Mouse (Mus musculus) kidney, adult 2 months (tissue): Measurements from ENCODE around the gene Ercc4. TPM values are rescaled to one million over a fixed set of nuclear protein-coding genes. Genes with fewer than 3 reads are reported as not detected.

Experiments used
- DNase-seq: peaks from one replicate; pipeline ENCODE4 v3.0.0; 2021
- H3K27ac ChIP-seq: fragments of 200-500 bp; 2 replicates; pipeline ENCODE4 v1.5.1; 2012; ENCODE audit warnings: low read depth, low read length, control low read depth, inconsistent platforms; ENCODE audit not compliant: insufficient read depth
- H3K27me3 ChIP-seq: fragments of 200-500 bp; replicated peaks from 2 replicates; pipeline ENCODE4 v1.6.1; 2012; ENCODE audit warnings: mild to moderate bottlenecking, moderate library complexity, low read length, inconsistent platforms; ENCODE audit not compliant: control insufficient read depth, insufficient read depth
- H3K36me3 ChIP-seq: fragments of 200-500 bp; 2 replicates; pipeline ENCODE4 v1.6.1; 2012; ENCODE audit warnings: mild to moderate bottlenecking, moderate library complexity, low read length, inconsistent platforms; ENCODE audit not compliant: control insufficient read depth, insufficient read depth
- H3K4me1 ChIP-seq: fragments of 200-500 bp; 2 replicates; pipeline ENCODE4 v1.6.1; 2011; ENCODE audit warnings: low read length; ENCODE audit not compliant: control insufficient read depth, insufficient read depth
- H3K4me3 ChIP-seq: fragments of 200-500 bp; 2 replicates; pipeline ENCODE4 v1.5.1; 2011; ENCODE audit warnings: mild to moderate bottlenecking, low read depth, low read length, control low read depth; ENCODE audit not compliant: insufficient read depth
- CTCF ChIP-seq: fragments of 200-500 bp; conservative IDR thresholded peaks from 2 replicates; pipeline ENCODE4 v1.5.1; 2011; ENCODE audit warnings: low read depth, mild to moderate bottlenecking, control low read depth, low read length, moderate library complexity, mixed read lengths; ENCODE audit not compliant: insufficient read depth, insufficient read length
- POLR2A ChIP-seq: fragments of 200-500 bp; IDR thresholded peaks from one replicate; pipeline ENCODE4 v1.6.1; 2011; ENCODE audit warnings: low read depth, low read length, control low read depth
- WGBS: fragments of 180-500 bp; shearing (Covaris S2); methylation state at CpG from one replicate; pipeline ENCODE4 v1.1.7; 2018; 5-methylcytosine and 5-hydroxymethylcytosine counted together
- polyA plus RNA-seq: library from polyadenylated mRNA; depleted of rRNA; stranded (reverse); fragments of >200 nt; gene quantifications from 2 replicates; pipeline ENCODE4 v1.2.3, GENCODE M21; 2012; rRNA removed

The Ercc4 gene
- polyA plus RNA-seq, 1 experiment, result 10.0 TPM

GRCm38 (mm10) chr16:13196626-13197025 is 87.1 kb downstream of the Ercc4 start:
- H3K4me1 ChIP-seq, result no peaks in the 10 kb centered on the region; the same call in 1 of the 2 replicates
- no peaks in the 10 kb centered on the region for H3K27me3 ChIP-seq
- no peak overlapping the region for H3K27ac ChIP-seq
- TF ChIP-seq CTCF (no peak), POLR2A (no peak)
- no peak for DNase-seq
- H3K4me3 ChIP-seq, result no peak overlapping the region
- 74% methylated on average over 5 of the region's 5 CpGs for WGBS
- no peaks in the 10 kb centered on the region for H3K36me3 ChIP-seq

- Histone ChIP-seq H3K4me1 (no peaks in the 10 kb centered on the region; the same call in 1 of the 2 replicates), H3K36me3 (no peaks in the 10 kb centered on the region), H3K27ac (no peak overlapping the region), H3K27me3 (no peaks in the 10 kb centered on the region), H3K4me3 (no peak overlapping the region)
- DNase-seq, result no peak
- TF ChIP-seq CTCF, result no peak
- TF ChIP-seq POLR2A, result no peak
- 54% methylated on average over 5 of the region's 5 CpGs for WGBS
Measured at GRCm38 (mm10) chr16:13197293-13197692, 87.8 kb downstream of the Ercc4 start.

GRCm38 (mm10) chr16:13199204-13199603 is 89.7 kb downstream of the Ercc4 start:
- Histone ChIP-seq H3K4me3 (no peak overlapping the region), H3K27me3 (no peaks in the 10 kb centered on the region), H3K4me1 (no peaks in the 10 kb centered on the region; the same call in 1 of the 2 replicates), H3K27ac (no peak overlapping the region), H3K36me3 (no peaks in the 10 kb centered on the region)
- DNase-seq, result no peak
- TF ChIP-seq POLR2A (no peak), CTCF (no peak)
- WGBS, result 57% methylated on average over 2 of the region's 2 CpGs

Other genes starting within 250 kb of the Ercc4 start
- gene Mrtfb, start 146.8 kb downstream of the Ercc4 start, polyA plus RNA-seq, result 5.7 and 6.0 TPM in 2 replicates